Mouse (Mus musculus): ENCODE measurements at regions not wholly inside any gene's neighbourhood (a gene's known extent, or its start where the extent isn't known, plus 50 kb on each side); places are given as distances from the start of the nearest gene placed in this dataset.
"Not testable (repeated sequence)": the region's sequence is repeated elsewhere in the genome, so short reads cannot be mapped to it uniquely, and the experiment has no call there.

- H3K27me3 ChIP-seq (replicated peaks; ENCODE audit: control insufficient read depth, insufficient read depth, low read length): no peaks in the 10 kb centered on the region
- no peak overlapping the region for H3K9ac ChIP-seq (ENCODE audit: low read depth, low read length)
- no peak overlapping the region for H3K27ac ChIP-seq (replicated peaks; ENCODE audit: low read depth, low read length)
- DNase-seq (ENCODE audit: low spot score) (no peak), ATAC-seq (ENCODE audit: low read depth) (no peak)
- H3K4me1 ChIP-seq (ENCODE audit: control insufficient read depth, insufficient read depth, low read length): no peaks in the 10 kb centered on the region
- 76% methylated on average over 9 of the region's 9 CpGs for WGBS
- no peak overlapping the region for H3K4me3 ChIP-seq (ENCODE audit: low read depth, low read length)
- no peaks in the 10 kb centered on the region for H3K9me3 ChIP-seq (ENCODE audit: control insufficient read depth, low read length)
- no peaks in the 10 kb centered on the region for H3K36me3 ChIP-seq (ENCODE audit: control insufficient read depth, insufficient read depth, low read length)
- no peak overlapping the region for H3K4me2 ChIP-seq (ENCODE audit: low read depth, low read length)
Observed at GRCm38 (mm10) chr15:93144899-93145298, 130.1 kb downstream of the Gxylt1 start.

- Histone ChIP-seq H3K9me3 (ENCODE audit: control insufficient read depth, low read length) (no peaks in the 10 kb centered on the region), H3K36me3 (ENCODE audit: control insufficient read depth, insufficient read depth, low read length) (no peaks in the 10 kb centered on the region), H3K27me3 (replicated peaks; ENCODE audit: control insufficient read depth, insufficient read depth, low read length) (no peaks in the 10 kb centered on the region), H3K27ac (replicated peaks; ENCODE audit: low read depth, low read length) (no peak overlapping the region), H3K9ac (ENCODE audit: low read depth, low read length) (no peak overlapping the region), H3K4me3 (ENCODE audit: low read depth, low read length) (no peak overlapping the region), H3K4me2 (ENCODE audit: low read depth, low read length) (no peak overlapping the region), H3K4me1 (ENCODE audit: control insufficient read depth, insufficient read depth, low read length) (no peaks in the 10 kb centered on the region)
- ATAC-seq (ENCODE audit: low read depth) (no peak), DNase-seq (ENCODE audit: low spot score) (no peak)
- WGBS: 73% methylated on average over 4 of the region's 4 CpGs
Observed at GRCm38 (mm10) chr15:93144264-93144663, 130.7 kb downstream of the Gxylt1 start.

DNA sequence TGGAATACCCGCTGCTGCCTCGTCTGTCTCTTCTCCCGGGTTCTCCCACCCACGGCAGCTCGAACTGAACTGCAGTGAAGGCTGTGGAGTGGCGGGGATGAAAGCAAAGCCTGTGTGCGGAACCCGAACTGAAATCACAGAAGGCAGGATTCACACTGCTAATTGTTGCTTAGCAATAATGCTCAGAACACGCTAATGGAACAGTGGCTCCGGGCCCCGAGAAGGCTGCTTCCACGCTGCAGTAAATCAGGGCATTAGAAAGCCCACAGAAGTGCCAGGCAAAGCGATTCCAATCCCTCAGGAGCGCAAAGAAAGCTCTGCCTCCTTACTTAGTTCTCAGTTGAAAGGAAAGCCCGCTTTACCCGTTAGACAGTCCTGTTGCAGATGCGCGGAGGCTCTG, 141.6 kb downstream of the Gxylt1 start:
- H3K4me2 ChIP-seq (ENCODE audit: low read depth, low read length): peak overlapping the region; percentile 7; the same call in 1 of the 2 replicates
- H3K9me3 ChIP-seq (ENCODE audit: control insufficient read depth, low read length): no peaks in the 10 kb centered on the region
- 70% methylated on average over 18 of the region's 18 CpGs for whole genome bisulfite sequencing
- H3K4me1 ChIP-seq (ENCODE audit: control insufficient read depth, insufficient read depth, low read length): no peaks in the 10 kb centered on the region
- no peak overlapping the region for H3K4me3 ChIP-seq (ENCODE audit: low read depth, low read length)
- H3K27ac ChIP-seq (replicated peaks; ENCODE audit: low read depth, low read length): no peak overlapping the region
- H3K9ac ChIP-seq (ENCODE audit: low read depth, low read length): no peak overlapping the region
- no peaks in the 10 kb centered on the region for H3K27me3 ChIP-seq (replicated peaks; ENCODE audit: control insufficient read depth, insufficient read depth, low read length)
- no peak for DNase-seq (ENCODE audit: low spot score)
- H3K36me3 ChIP-seq (ENCODE audit: control insufficient read depth, insufficient read depth, low read length): no peaks in the 10 kb centered on the region
- no peak for ATAC-seq (ENCODE audit: low read depth)

- Histone ChIP-seq H3K4me1 (ENCODE audit: control insufficient read depth, insufficient read depth, low read length) (no peaks in the 10 kb centered on the region), H3K4me2 (ENCODE audit: low read depth, low read length) (no peak overlapping the region), H3K36me3 (ENCODE audit: control insufficient read depth, insufficient read depth, low read length) (no peaks in the 10 kb centered on the region), H3K27me3 (replicated peaks; ENCODE audit: control insufficient read depth, insufficient read depth, low read length) (no peaks in the 10 kb centered on the region), H3K4me3 (ENCODE audit: low read depth, low read length) (no peak overlapping the region), H3K9ac (ENCODE audit: low read depth, low read length) (no peak overlapping the region), H3K9me3 (ENCODE audit: control insufficient read depth, low read length) (no peaks in the 10 kb centered on the region), H3K27ac (replicated peaks; ENCODE audit: low read depth, low read length) (no peak overlapping the region)
- DNase-seq (ENCODE audit: low spot score) (no peak), ATAC-seq (ENCODE audit: low read depth) (no peak)
Observed at GRCm38 (mm10) chr15:93131056-93131455, 143.9 kb downstream of the Gxylt1 start.

DNA sequence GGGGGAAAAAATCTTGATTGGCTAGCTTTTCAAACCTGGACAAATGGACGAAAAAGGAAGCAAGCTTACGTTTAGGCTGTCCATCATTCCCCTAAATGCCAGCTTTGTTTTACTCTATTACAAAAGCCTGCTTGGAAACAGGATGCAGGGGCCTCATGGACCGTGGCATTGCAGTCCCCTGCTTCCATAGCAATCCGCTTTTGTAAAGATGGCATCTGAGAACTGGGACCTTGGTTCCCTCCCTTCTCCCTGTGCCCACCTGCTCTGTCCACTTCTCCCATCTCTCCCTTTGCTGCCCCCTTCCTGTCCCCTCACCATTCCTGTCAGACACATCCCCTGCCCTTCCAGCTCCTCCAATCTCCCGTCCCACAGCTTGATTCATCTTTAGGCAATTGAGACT, 149.7 kb downstream of the Gxylt1 start:
- WGBS: 49% methylated on average over 5 of the region's 5 CpGs
- no peak overlapping the region for H3K4me2 ChIP-seq (ENCODE audit: low read depth, low read length)

DNA sequence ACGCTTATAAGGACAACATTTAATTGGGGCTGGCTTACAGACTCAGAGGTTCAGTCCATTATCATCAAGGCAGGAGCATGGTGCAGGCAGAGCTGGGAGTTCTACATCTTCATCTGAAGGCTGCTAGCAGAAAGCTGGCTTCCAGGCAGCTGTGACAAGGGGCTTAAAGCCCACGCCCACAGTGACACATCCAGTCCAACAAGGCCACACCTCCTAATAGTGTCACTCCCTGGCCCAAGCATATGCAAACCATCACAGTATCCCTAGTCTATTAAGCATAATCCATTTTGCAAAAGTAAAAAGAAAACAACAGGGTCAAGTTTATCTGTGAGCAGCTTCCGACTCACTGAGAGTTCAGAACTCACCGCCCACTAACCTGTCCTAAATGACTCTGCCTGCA, 153.8 kb downstream of the Gxylt1 start:
- no peak overlapping the region for H3K27ac ChIP-seq (replicated peaks; ENCODE audit: low read depth, low read length)
- WGBS: 72% methylated on average over 4 of the region's 4 CpGs
- H3K36me3 ChIP-seq (ENCODE audit: control insufficient read depth, insufficient read depth, low read length): no peaks in the 10 kb centered on the region
- DNase-seq (ENCODE audit: low spot score) (no peak), ATAC-seq (ENCODE audit: low read depth) (no peak)
- no peak overlapping the region for H3K4me3 ChIP-seq (ENCODE audit: low read depth, low read length)
- H3K9ac ChIP-seq (ENCODE audit: low read depth, low read length): no peak overlapping the region
- no peaks in the 10 kb centered on the region for H3K27me3 ChIP-seq (replicated peaks; ENCODE audit: control insufficient read depth, insufficient read depth, low read length)
- H3K4me1 ChIP-seq (ENCODE audit: control insufficient read depth, insufficient read depth, low read length): no peaks in the 10 kb centered on the region
- H3K4me2 ChIP-seq (ENCODE audit: low read depth, low read length): no peak overlapping the region
- H3K9me3 ChIP-seq (ENCODE audit: control insufficient read depth, low read length): no peaks in the 10 kb centered on the region

More for the DNA sequence above, 149.7 kb downstream of the Gxylt1 start:
- DNase-seq (ENCODE audit: low spot score) (no peak), ATAC-seq (ENCODE audit: low read depth) (no peak)
- Histone ChIP-seq H3K4me1 (ENCODE audit: control insufficient read depth, insufficient read depth, low read length) (no peaks in the 10 kb centered on the region), H3K9me3 (ENCODE audit: control insufficient read depth, low read length) (no peaks in the 10 kb centered on the region), H3K27me3 (replicated peaks; ENCODE audit: control insufficient read depth, insufficient read depth, low read length) (no peaks in the 10 kb centered on the region), H3K4me3 (ENCODE audit: low read depth, low read length) (no peak overlapping the region), H3K36me3 (ENCODE audit: control insufficient read depth, insufficient read depth, low read length) (no peaks in the 10 kb centered on the region), H3K27ac (replicated peaks; ENCODE audit: low read depth, low read length) (no peak overlapping the region), H3K9ac (ENCODE audit: low read depth, low read length) (no peak overlapping the region)

GRCm38 (mm10) chr15:93117806-93118205, 157.2 kb downstream of the Gxylt1 start:
- H3K4me3 ChIP-seq (ENCODE audit: low read depth, low read length); H3K27ac ChIP-seq (replicated peaks; ENCODE audit: low read depth, low read length); H3K9me3 ChIP-seq (ENCODE audit: control insufficient read depth, low read length); ATAC-seq (ENCODE audit: low read depth); H3K36me3 ChIP-seq (ENCODE audit: control insufficient read depth, insufficient read depth, low read length); H3K4me2 ChIP-seq (ENCODE audit: low read depth, low read length); H3K4me1 ChIP-seq (ENCODE audit: control insufficient read depth, insufficient read depth, low read length); H3K9ac ChIP-seq (ENCODE audit: low read depth, low read length); DNase-seq (ENCODE audit: low spot score); H3K27me3 ChIP-seq (replicated peaks; ENCODE audit: control insufficient read depth, insufficient read depth, low read length): not testable (repeated sequence)
- WGBS: 74% methylated on average over 2 of the region's 2 CpGs

- no peaks in the 10 kb centered on the region for H3K9me3 ChIP-seq (ENCODE audit: control insufficient read depth, low read length)
- H3K4me3 ChIP-seq (ENCODE audit: low read depth, low read length): peak overlapping the region; percentile 32
- H3K4me2 ChIP-seq (ENCODE audit: low read depth, low read length): peak overlapping the region; percentile 50
- peak; percentile 86 for ATAC-seq (ENCODE audit: low read depth)
- peak; percentile 53 for DNase-seq (ENCODE audit: low spot score)
- no peaks in the 10 kb centered on the region for H3K4me1 ChIP-seq (ENCODE audit: control insufficient read depth, insufficient read depth, low read length)
- H3K9ac ChIP-seq (ENCODE audit: low read depth, low read length): peak overlapping the region; percentile 56; the same call in 1 of the 2 replicates
- WGBS: 0% methylated on average over 16 of the region's 16 CpGs
- no peak overlapping the region for H3K27ac ChIP-seq (replicated peaks; ENCODE audit: low read depth, low read length)
- no peaks in the 10 kb centered on the region for H3K27me3 ChIP-seq (replicated peaks; ENCODE audit: control insufficient read depth, insufficient read depth, low read length)
- no peaks in the 10 kb centered on the region for H3K36me3 ChIP-seq (ENCODE audit: control insufficient read depth, insufficient read depth, low read length)
Observed at GRCm38 (mm10) chr15:93115674-93116102, 159.3 kb downstream of the Gxylt1 start.

GRCm38 (mm10) chr15:93104936-93105335, 170.0 kb downstream of the Gxylt1 start:
- H3K4me2 ChIP-seq (ENCODE audit: low read depth, low read length): no peak overlapping the region
- no peak overlapping the region for H3K4me3 ChIP-seq (ENCODE audit: low read depth, low read length)
- no peaks in the 10 kb centered on the region for H3K9me3 ChIP-seq (ENCODE audit: control insufficient read depth, low read length)
- H3K36me3 ChIP-seq (ENCODE audit: control insufficient read depth, insufficient read depth, low read length): no peaks in the 10 kb centered on the region
- H3K9ac ChIP-seq (ENCODE audit: low read depth, low read length): no peak overlapping the region
- WGBS: 31% methylated on average over 4 of the region's 4 CpGs
- no peak for ATAC-seq (ENCODE audit: low read depth)
- H3K27me3 ChIP-seq (replicated peaks; ENCODE audit: control insufficient read depth, insufficient read depth, low read length): no peaks in the 10 kb centered on the region
- peak; percentile 67 for DNase-seq (ENCODE audit: low spot score)
- H3K27ac ChIP-seq (replicated peaks; ENCODE audit: low read depth, low read length): no peak overlapping the region
- peaks cover 3% of the 10 kb centered on the region; the same call in 1 of the 2 replicates for H3K4me1 ChIP-seq (ENCODE audit: control insufficient read depth, insufficient read depth, low read length)

Data from embryonic facial prominence, embryonic 14.5 days (tissue).